Mouse (Mus musculus): ENCODE data around the gene Hist1h2br. TPM values are rescaled to one million over a fixed set of nuclear protein-coding genes. Genes with fewer than 3 reads are reported as not detected.
"Not testable (repeated sequence)": the region's sequence is repeated elsewhere in the genome, so short reads cannot be mapped to it uniquely, and the experiment has no call there.

Hist1h2br gene
- polyA plus RNA-seq, 1 experiment from 2014 or later = 36.6 TPM

- in situ Hi-C loops (cut with MboI; ENCODE audit: low pct_unique_long_range_greater_than_20kb) = loop anchor here (25.0 kb wide), 1 partner anchor 1557 kb away; the partner anchor contains the start of gene Abt1
Measured at GRCm38 (mm10) chr13:21855146-21855545, 21.6 kb downstream of the Hist1h2br start.

DNA sequence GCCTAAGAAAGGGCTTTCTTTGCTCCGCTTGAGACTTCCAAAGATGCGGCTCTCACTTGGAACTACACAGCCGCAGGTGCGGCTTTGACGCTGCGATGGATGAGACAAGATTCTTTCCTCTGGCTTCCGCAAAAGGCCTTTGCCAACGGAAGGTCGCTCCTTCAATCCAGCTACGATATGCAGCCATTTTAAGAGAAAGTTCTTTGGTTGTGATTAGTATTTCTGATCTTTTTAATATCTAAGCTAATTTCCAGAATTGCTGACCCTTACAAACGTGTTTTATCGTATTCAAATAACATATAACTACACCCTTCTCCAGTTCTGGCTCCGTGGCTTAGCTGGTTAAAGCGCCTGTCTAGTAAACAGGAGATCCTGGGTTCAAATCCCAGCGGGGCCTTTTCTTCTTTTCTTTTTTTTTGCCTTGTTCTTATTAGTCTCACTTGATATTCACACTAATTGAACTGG, 22.2 kb downstream of the Hist1h2br start:
- in situ Hi-C loops (cut with MboI; ENCODE audit: low pct_unique_long_range_greater_than_20kb) = loop anchor here (25.0 kb wide), 1 partner anchor 1557 kb away; the partner anchor contains the start of gene Abt1
- H3K27me3 ChIP-seq = no peaks in the 10 kb centered on the region
- POLR2A ChIA-PET = interaction anchor here (0.5 kb wide), 1 partner anchor 1423 kb away, joined by 8 read pairs; no protein-coding TSS in a partner anchor
- CTCF ChIA-PET = no interaction called here
- ATAC-seq (no peak), DNase-seq (ENCODE audit: low read depth, low spot score) (no peak)
- no peak for TF ChIP-seq CTCF (IDR thresholded peaks at IDR 0.05)

More at GRCm38 (mm10) chr13:21855146-21855545, 21.6 kb downstream of the Hist1h2br start:
- ATAC-seq (peak; percentile 68), DNase-seq (ENCODE audit: low read depth, low spot score) (no peak)
- ChIA-PET POLR2A (no interaction called here), CTCF (no interaction called here)
- H3K27me3 ChIP-seq = no peaks in the 10 kb centered on the region
- TF ChIP-seq CTCF (IDR thresholded peaks at IDR 0.05) = no peak

- peaks cover 15% of the 10 kb centered on the region for H3K27me3 ChIP-seq
- no peak for DNase-seq (ENCODE audit: low read depth, low spot score)
- POLR2A ChIA-PET = no interaction called here
- TF ChIP-seq CTCF (IDR thresholded peaks at IDR 0.05) = no peak
- in situ Hi-C loops (cut with MboI; ENCODE audit: low pct_unique_long_range_greater_than_20kb) = loop anchor here (25.0 kb wide), 1 partner anchor 1551 kb away; the partner anchor contains the start of gene Abt1
- CTCF ChIA-PET = interaction anchor here (0.6 to 1.4 kb wide), 2 partner anchors 8 to 166 kb away, joined by 3 read pairs; no protein-coding TSS in a partner anchor
- no peak for ATAC-seq
Measured at GRCm38 (mm10) chr13:21861608-21862007, 28.1 kb downstream of the Hist1h2br start.

DNA sequence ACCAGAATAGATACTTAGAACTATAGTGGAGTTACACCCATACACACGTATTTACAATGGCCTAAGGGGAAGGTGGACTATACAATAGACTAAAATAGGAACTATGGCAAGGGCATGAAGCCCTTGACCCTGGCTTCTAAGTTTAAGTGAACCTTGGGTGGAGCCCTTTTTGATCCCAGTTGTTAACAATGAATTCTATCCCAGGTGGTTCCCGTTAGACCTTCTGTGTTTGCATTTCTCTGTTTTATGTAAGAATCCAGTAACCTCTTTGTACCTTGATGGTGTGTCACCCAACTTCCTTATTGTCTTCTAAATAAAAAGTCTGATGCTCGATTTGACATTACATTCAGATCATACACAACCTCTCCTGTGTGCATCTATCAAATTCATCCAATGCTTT, 32.0 kb downstream of the Hist1h2br start:
- CTCF ChIA-PET; DNase-seq (ENCODE audit: low read depth, low spot score); POLR2A ChIA-PET; ATAC-seq: not testable (repeated sequence)
- peaks cover 21% of the 10 kb centered on the region for H3K27me3 ChIP-seq
- in situ Hi-C loops (cut with MboI; ENCODE audit: low pct_unique_long_range_greater_than_20kb) = loop anchor here (25.0 kb wide), 1 partner anchor 1547 kb away; the partner anchor contains the start of gene Abt1

- ChIA-PET POLR2A (no interaction called here), CTCF (no interaction called here)
- no peak for ATAC-seq
- H3K27me3 ChIP-seq = no peaks in the 10 kb centered on the region
- DNase-seq (ENCODE audit: low read depth, low spot score) = no peak
- no peak for TF ChIP-seq CTCF (IDR thresholded peaks at IDR 0.05)
- in situ Hi-C loops (cut with MboI; ENCODE audit: low pct_unique_long_range_greater_than_20kb) = no loop called here
Measured at GRCm38 (mm10) chr13:21880735-21881134, 47.2 kb downstream of the Hist1h2br start.

- DNase-seq (ENCODE audit: low read depth, low spot score) = no peak
- in situ Hi-C loops (cut with MboI; ENCODE audit: low pct_unique_long_range_greater_than_20kb) = no loop called here
- POLR2A ChIA-PET = no interaction called here
- no peaks in the 10 kb centered on the region for H3K27me3 ChIP-seq
- TF ChIP-seq CTCF (IDR thresholded peaks at IDR 0.05) = no peak
- ATAC-seq = no peak
- CTCF ChIA-PET = interaction anchor here (1.0 to 1.7 kb wide), 3 partner anchors 11 to 92 kb away, joined by 3 to 4 read pairs (median 3); no protein-coding TSS in a partner anchor
Measured at GRCm38 (mm10) chr13:21881878-21882669, 48.5 kb downstream of the Hist1h2br start.

DNA sequence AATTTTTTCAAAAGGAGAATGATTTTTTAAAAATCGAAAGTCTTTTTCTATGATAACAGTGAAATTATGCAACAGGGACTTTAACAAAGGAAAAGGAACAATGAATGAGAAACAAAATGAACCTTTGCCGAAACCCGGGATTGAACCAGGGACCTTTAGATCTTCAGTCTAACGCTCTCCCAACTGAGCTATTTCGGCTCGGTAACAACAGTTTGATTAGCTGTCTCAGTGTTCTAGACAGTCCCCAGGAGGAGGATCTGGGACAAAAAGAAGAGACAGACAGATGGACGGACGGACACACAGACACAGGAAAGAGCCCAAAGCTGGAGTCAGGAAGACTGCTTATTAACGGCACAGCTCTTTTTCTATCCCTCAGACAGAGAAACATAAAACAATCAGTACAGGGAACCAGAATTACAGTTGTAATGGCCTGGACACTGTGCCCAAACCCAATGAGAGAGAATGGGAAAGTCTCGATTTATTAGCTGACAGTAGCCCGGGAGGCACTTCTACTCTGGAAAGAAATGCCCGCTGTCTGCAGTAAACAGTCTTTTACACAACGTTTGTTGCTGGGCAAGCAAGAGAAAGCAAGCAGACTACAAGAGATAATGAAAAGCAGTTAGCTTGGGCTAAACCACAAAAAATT, 49.3 kb downstream of the Hist1h2br start:
- no peak for DNase-seq (ENCODE audit: low read depth, low spot score)
- no peak for ATAC-seq
- CTCF ChIA-PET = interaction anchor here (0.5 to 1.7 kb wide), 3 partner anchors 12 to 148 kb away, joined by 3 to 4 read pairs (median 3); no protein-coding TSS in a partner anchor
- TF ChIP-seq CTCF (IDR thresholded peaks at IDR 0.05) = no peak
- POLR2A ChIA-PET = no interaction called here
- H3K27me3 ChIP-seq = no peaks in the 10 kb centered on the region
- in situ Hi-C loops (cut with MboI; ENCODE audit: low pct_unique_long_range_greater_than_20kb) = no loop called here

DNA sequence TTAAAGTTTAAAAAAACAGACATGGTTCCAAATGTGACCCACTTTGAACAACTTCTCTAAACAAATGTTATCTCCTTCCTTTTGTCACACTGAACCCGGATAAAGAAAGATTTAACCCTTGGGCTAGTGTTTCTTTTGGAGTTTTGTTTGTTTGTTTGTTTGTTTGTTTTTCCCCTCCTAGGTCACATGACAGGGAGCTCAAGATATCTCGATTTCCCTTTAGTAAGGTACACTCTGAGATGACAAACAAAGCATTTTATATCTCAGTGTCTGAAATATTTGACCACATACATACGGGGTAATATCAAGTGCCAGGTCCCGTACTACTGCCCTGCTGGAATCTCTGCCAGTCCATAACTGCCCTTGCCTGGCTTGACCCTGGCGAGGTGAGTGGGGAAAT, 49.9 kb downstream of the Hist1h2br start:
- DNase-seq (ENCODE audit: low read depth, low spot score) (no peak), ATAC-seq (no peak)
- no peak for TF ChIP-seq CTCF (IDR thresholded peaks at IDR 0.05)
- ChIA-PET CTCF (interaction anchor here (0.5 to 1.1 kb wide), 2 partner anchors 13 to 147 kb away, joined by 3 read pairs; no protein-coding TSS in a partner anchor), POLR2A (no interaction called here)
- in situ Hi-C loops (cut with MboI; ENCODE audit: low pct_unique_long_range_greater_than_20kb) = no loop called here
- no peaks in the 10 kb centered on the region for H3K27me3 ChIP-seq

DNA sequence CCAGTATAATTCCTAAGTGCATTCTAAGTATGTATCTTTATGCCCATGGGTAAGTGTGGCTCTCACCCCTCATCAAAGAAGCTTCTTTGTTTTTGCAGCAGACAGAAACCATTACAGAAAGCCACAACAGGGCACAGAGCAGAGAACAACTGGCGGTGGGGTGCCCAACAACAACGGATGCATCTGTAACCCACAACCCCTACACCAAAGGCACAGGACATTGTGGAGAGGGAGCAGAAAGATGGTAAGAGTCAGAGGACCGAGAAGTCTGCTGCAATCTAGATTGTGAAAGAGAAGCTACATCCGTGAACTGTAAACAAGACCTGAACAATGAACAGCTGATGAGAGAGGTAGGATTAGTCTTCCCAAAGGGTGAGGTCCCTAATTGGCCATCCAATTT, 51.0 kb downstream of the Hist1h2br start:
- in situ Hi-C loops (cut with MboI; ENCODE audit: low pct_unique_long_range_greater_than_20kb) = no loop called here
- CTCF ChIA-PET = interaction anchor here (1.2 kb wide), 1 partner anchor 9 kb away, joined by 3 read pairs; no protein-coding TSS in a partner anchor
- no peak for DNase-seq (ENCODE audit: low read depth, low spot score)
- H3K27me3 ChIP-seq = no peaks in the 10 kb centered on the region
- ATAC-seq = no peak
- no peak for TF ChIP-seq CTCF (IDR thresholded peaks at IDR 0.05)
- POLR2A ChIA-PET = no interaction called here

Other genes starting within 250 kb of the Hist1h2br start
- not detected for gene Olfr1362, start 219.7 kb upstream of the Hist1h2br start, polyA plus RNA-seq (2021)
- not detected for gene Olfr11, start 191.2 kb upstream of the Hist1h2br start, polyA plus RNA-seq (2021)
- not detected for gene Olfr1361, start 170.4 kb upstream of the Hist1h2br start, polyA plus RNA-seq (2021)
- gene Olfr1360, start 156.3 kb upstream of the Hist1h2br start, polyA plus RNA-seq (2021) = not detected
- gene Olfr1359, start 135.6 kb upstream of the Hist1h2br start, polyA plus RNA-seq (2021) = not detected
- 1.1 TPM for gene Hist1h2bl, start 117.6 kb upstream of the Hist1h2br start, polyA plus RNA-seq (2021)
- gene Hist1h2ai, start 117.3 kb upstream of the Hist1h2br start, polyA plus RNA-seq (2021) = not detected
- 4.9 TPM for gene Hist1h3h, start 116.1 kb upstream of the Hist1h2br start, polyA plus RNA-seq (2021)
- not detected for gene Hist1h2bm, start 111.7 kb upstream of the Hist1h2br start, polyA plus RNA-seq (2021)
- gene Hist1h4j, start 98.7 kb upstream of the Hist1h2br start, polyA plus RNA-seq (2021) = 1.2 TPM
- gene Hist1h4k, start 83.2 kb upstream of the Hist1h2br start, polyA plus RNA-seq (2021) = 6.5 TPM
- not detected for gene Hist1h2ak, start 79.9 kb upstream of the Hist1h2br start, polyA plus RNA-seq (2021)
- gene Hist1h2bn, start 79.6 kb upstream of the Hist1h2br start, polyA plus RNA-seq (2021) = 4.9 TPM
- gene Hist1h1b, start 53.1 kb upstream of the Hist1h2br start, polyA plus RNA-seq (2021) = 1.4 TPM
- gene Hist1h3i, start 50.4 kb upstream of the Hist1h2br start, polyA plus RNA-seq (2021) = 1.6 TPM
- 4.5 TPM for gene Hist1h2an, start 46.5 kb upstream of the Hist1h2br start, polyA plus RNA-seq (2021)
- 0.45 TPM for gene Hist1h2bp, start 46.3 kb upstream of the Hist1h2br start, polyA plus RNA-seq (2021)
- 35.6 TPM for gene Hist1h2bq, start 23.5 kb upstream of the Hist1h2br start, polyA plus RNA-seq (2021)
- not detected for gene Hist1h2ao, start 23.3 kb upstream of the Hist1h2br start, polyA plus RNA-seq (2021)
- gene Hist1h4m, start 22.0 kb upstream of the Hist1h2br start, polyA plus RNA-seq (2021) = 1.0 TPM
- not detected for gene Hist1h4n, start 1.5 kb upstream of the Hist1h2br start, polyA plus RNA-seq (2021)
- gene Hist1h2ap, start 236 bp upstream of the Hist1h2br start, polyA plus RNA-seq (2021) = 0.60 TPM
- gene Zfp184, start 111.4 kb downstream of the Hist1h2br start, polyA plus RNA-seq (2021) = 7.7 TPM
- not detected for gene Pom121l2, start 147.5 kb downstream of the Hist1h2br start, polyA plus RNA-seq (2021)
- 6.3 TPM for gene Prss16, start 176.0 kb downstream of the Hist1h2br start, polyA plus RNA-seq (2021)
- gene Hist1h2ah, start 201.8 kb downstream of the Hist1h2br start, polyA plus RNA-seq (2021) = 1.6 TPM
- 15.2 TPM for gene Hist1h2bk, start 202.1 kb downstream of the Hist1h2br start, polyA plus RNA-seq (2021)
- gene Hist1h4i, start 207.6 kb downstream of the Hist1h2br start, polyA plus RNA-seq (2021) = 10.2 TPM
- gene Hist1h2ag, start 209.2 kb downstream of the Hist1h2br start, polyA plus RNA-seq (2021) = not detected
- gene Hist1h2bj, start 209.5 kb downstream of the Hist1h2br start, polyA plus RNA-seq (2021) = not detected

All from Patski (cell line).